Mouse (Mus musculus): ENCODE measurements around the gene Tas2r115. TPM values are rescaled to one million over a fixed set of nuclear protein-coding genes. Genes with fewer than 3 reads are reported as not detected.
"Not testable (repeated sequence)": the region's sequence is repeated elsewhere in the genome, so short reads cannot be mapped to it uniquely, and the experiment has no call there.

Tas2r115 gene
- polyA plus RNA-seq (2012; rRNA removed): not detected in 2 replicates

DNA sequence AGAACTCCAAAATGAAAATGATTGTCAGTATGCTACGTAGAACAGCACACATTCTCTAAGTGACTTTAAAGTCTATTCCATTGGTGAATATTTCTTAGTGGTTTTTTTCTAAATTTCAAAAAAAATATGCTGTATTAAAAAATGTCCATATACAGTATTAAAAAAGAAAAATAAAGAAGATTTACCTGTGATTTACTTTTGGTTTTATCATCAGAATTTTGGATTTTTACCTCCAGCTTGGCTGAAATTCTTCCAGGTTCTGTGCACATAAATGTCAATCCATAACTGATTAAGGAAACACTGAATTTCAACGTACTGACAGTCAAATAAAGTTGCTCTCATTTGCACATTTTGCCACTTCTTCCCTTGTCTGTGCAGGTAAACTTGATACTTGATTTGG is at the start of gene Tas2r115:
Gene Tas2r115, minus strand, starts transcription at position 101 of the 400 bp plus-strand sequence.
- H3K4me1 ChIP-seq (ENCODE audit: control insufficient read depth, insufficient read depth, insufficient read length, low read length): no peaks in the 10 kb centered on the region
- WGBS: 67% methylated on average over 2 of the region's 2 CpGs
- TF ChIP-seq POLR2A (IDR thresholded peaks at IDR 0.05; ENCODE audit: low read depth, low read length) (no peak), CTCF (IDR thresholded peaks at IDR 0.05; ENCODE audit: extremely low read depth, insufficient read length, insufficient replicate concordance, low read depth, low read length) (no peak)
- H3K4me3 ChIP-seq (ENCODE audit: low read depth, low read length): no peak within 1 kb of the TSS
- H3K27me3 ChIP-seq (ENCODE audit: control insufficient read depth, insufficient read depth, low read length): no peaks in the 10 kb centered on the region
- no peaks in the 10 kb centered on the region for H3K36me3 ChIP-seq (ENCODE audit: control insufficient read depth, insufficient read depth, low read length)
- H3K27ac ChIP-seq (ENCODE audit: insufficient read depth, low read depth, low read length): no peak within 1 kb of the TSS

GRCm38 (mm10) chr6:132778062-132778461 is 40.2 kb upstream of the Tas2r115 start, which contains the start of gene Tas2r136:
Gene Tas2r136 (minus strand): TSS chr6:132778162.
- Histone ChIP-seq H3K4me1 (ENCODE audit: control insufficient read depth, insufficient read depth, insufficient read length, low read length) (no peaks in the 10 kb centered on the region), H3K36me3 (ENCODE audit: control insufficient read depth, insufficient read depth, low read length) (no peaks in the 10 kb centered on the region), H3K27ac (ENCODE audit: insufficient read depth, low read depth, low read length) (no peak within 1 kb of the TSS), H3K4me3 (ENCODE audit: low read depth, low read length) (no peak within 1 kb of the TSS), H3K27me3 (ENCODE audit: control insufficient read depth, insufficient read depth, low read length) (no peaks in the 10 kb centered on the region)
- TF ChIP-seq POLR2A (IDR thresholded peaks at IDR 0.05; ENCODE audit: low read depth, low read length) (no peak), CTCF (IDR thresholded peaks at IDR 0.05; ENCODE audit: extremely low read depth, insufficient read length, insufficient replicate concordance, low read depth, low read length) (no peak)

GRCm38 (mm10) chr6:132761831-132762230 is 24.0 kb upstream of the Tas2r115 start, which contains the start of gene Tas2r102:
Gene Tas2r102 (plus strand): TSS chr6:132762131.
- H3K36me3 ChIP-seq (ENCODE audit: control insufficient read depth, insufficient read depth, low read length): no peaks in the 10 kb centered on the region
- no peak within 1 kb of the TSS for H3K4me3 ChIP-seq (ENCODE audit: low read depth, low read length)
- no peaks in the 10 kb centered on the region for H3K27me3 ChIP-seq (ENCODE audit: control insufficient read depth, insufficient read depth, low read length)
- no peak for TF ChIP-seq CTCF (IDR thresholded peaks at IDR 0.05; ENCODE audit: extremely low read depth, insufficient read length, insufficient replicate concordance, low read depth, low read length)
- no peak for TF ChIP-seq POLR2A (IDR thresholded peaks at IDR 0.05; ENCODE audit: low read depth, low read length)
- 97% methylated on average over 2 of the region's 2 CpGs for WGBS
- no peaks in the 10 kb centered on the region for H3K4me1 ChIP-seq (ENCODE audit: control insufficient read depth, insufficient read depth, insufficient read length, low read length)
- H3K27ac ChIP-seq (ENCODE audit: insufficient read depth, low read depth, low read length): no peak within 1 kb of the TSS

- H3K36me3 ChIP-seq (ENCODE audit: control insufficient read depth, insufficient read depth, low read length): no peaks in the 10 kb centered on the region
- WGBS: 78% methylated on average over 1 of the region's 1 CpGs
These were observed 16.6 kb upstream of the Tas2r115 start, which contains the start of gene Tas2r124 for GRCm38 (mm10) chr6:132754430-132754829. Gene Tas2r124 (plus strand): TSS chr6:132754730.

GRCm38 (mm10) chr6:132750206-132750605 is 12.4 kb upstream of the Tas2r115 start:
- no peaks in the 10 kb centered on the region for H3K4me1 ChIP-seq (ENCODE audit: control insufficient read depth, insufficient read depth, insufficient read length, low read length)
- no peak overlapping the region for H3K27ac ChIP-seq (ENCODE audit: insufficient read depth, low read depth, low read length)
- WGBS: 81% methylated on average over 2 of the region's 2 CpGs
- H3K4me3 ChIP-seq (ENCODE audit: low read depth, low read length): no peak overlapping the region
- TF ChIP-seq CTCF (IDR thresholded peaks at IDR 0.05; ENCODE audit: extremely low read depth, insufficient read length, insufficient replicate concordance, low read depth, low read length): no peak
- no peak for TF ChIP-seq POLR2A (IDR thresholded peaks at IDR 0.05; ENCODE audit: low read depth, low read length)
- H3K36me3 ChIP-seq (ENCODE audit: control insufficient read depth, insufficient read depth, low read length): no peaks in the 10 kb centered on the region
- H3K27me3 ChIP-seq (ENCODE audit: control insufficient read depth, insufficient read depth, low read length): no peaks in the 10 kb centered on the region

More at GRCm38 (mm10) chr6:132754430-132754829, 16.6 kb upstream of the Tas2r115 start, which contains the start of gene Tas2r124:
- Histone ChIP-seq H3K4me1 (ENCODE audit: control insufficient read depth, insufficient read depth, insufficient read length, low read length) (no peaks in the 10 kb centered on the region), H3K4me3 (ENCODE audit: low read depth, low read length) (no peak within 1 kb of the TSS), H3K27me3 (ENCODE audit: control insufficient read depth, insufficient read depth, low read length) (no peaks in the 10 kb centered on the region), H3K27ac (ENCODE audit: insufficient read depth, low read depth, low read length) (no peak within 1 kb of the TSS)
- TF ChIP-seq CTCF (IDR thresholded peaks at IDR 0.05; ENCODE audit: extremely low read depth, insufficient read length, insufficient replicate concordance, low read depth, low read length): no peak
- no peak for TF ChIP-seq POLR2A (IDR thresholded peaks at IDR 0.05; ENCODE audit: low read depth, low read length)

GRCm38 (mm10) chr6:132711828-132712227 is 26.0 kb downstream of the Tas2r115 start, which contains the start of gene Tas2r122:
Gene Tas2r122 (minus strand): TSS chr6:132711928.
- Histone ChIP-seq H3K27me3 (ENCODE audit: control insufficient read depth, insufficient read depth, low read length) (no peaks in the 10 kb centered on the region), H3K4me3 (ENCODE audit: low read depth, low read length) (no peak within 1 kb of the TSS), H3K27ac (ENCODE audit: insufficient read depth, low read depth, low read length) (no peak within 1 kb of the TSS), H3K36me3 (ENCODE audit: control insufficient read depth, insufficient read depth, low read length) (no peaks in the 10 kb centered on the region), H3K4me1 (ENCODE audit: control insufficient read depth, insufficient read depth, insufficient read length, low read length) (no peaks in the 10 kb centered on the region)
- TF ChIP-seq POLR2A (IDR thresholded peaks at IDR 0.05; ENCODE audit: low read depth, low read length) (no peak), CTCF (IDR thresholded peaks at IDR 0.05; ENCODE audit: extremely low read depth, insufficient read length, insufficient replicate concordance, low read depth, low read length) (no peak)
- whole genome bisulfite sequencing: 80% methylated on average over 3 of the region's 3 CpGs

GRCm38 (mm10) chr6:132700907-132701306 is 36.9 kb downstream of the Tas2r115 start, which contains the start of gene Tas2r121:
Gene Tas2r121 (minus strand): TSS chr6:132701007.
- no peak within 1 kb of the TSS for H3K27ac ChIP-seq (ENCODE audit: insufficient read depth, low read depth, low read length)
- no peaks in the 10 kb centered on the region for H3K36me3 ChIP-seq (ENCODE audit: control insufficient read depth, insufficient read depth, low read length)
- no peaks in the 10 kb centered on the region for H3K27me3 ChIP-seq (ENCODE audit: control insufficient read depth, insufficient read depth, low read length)
- no peak for TF ChIP-seq CTCF (IDR thresholded peaks at IDR 0.05; ENCODE audit: extremely low read depth, insufficient read length, insufficient replicate concordance, low read depth, low read length)
- no peak for TF ChIP-seq POLR2A (IDR thresholded peaks at IDR 0.05; ENCODE audit: low read depth, low read length)
- WGBS: 76% methylated on average over 1 of the region's 1 CpGs
- no peak within 1 kb of the TSS for H3K4me3 ChIP-seq (ENCODE audit: low read depth, low read length)
- H3K4me1 ChIP-seq (ENCODE audit: control insufficient read depth, insufficient read depth, insufficient read length, low read length): no peaks in the 10 kb centered on the region

DNA sequence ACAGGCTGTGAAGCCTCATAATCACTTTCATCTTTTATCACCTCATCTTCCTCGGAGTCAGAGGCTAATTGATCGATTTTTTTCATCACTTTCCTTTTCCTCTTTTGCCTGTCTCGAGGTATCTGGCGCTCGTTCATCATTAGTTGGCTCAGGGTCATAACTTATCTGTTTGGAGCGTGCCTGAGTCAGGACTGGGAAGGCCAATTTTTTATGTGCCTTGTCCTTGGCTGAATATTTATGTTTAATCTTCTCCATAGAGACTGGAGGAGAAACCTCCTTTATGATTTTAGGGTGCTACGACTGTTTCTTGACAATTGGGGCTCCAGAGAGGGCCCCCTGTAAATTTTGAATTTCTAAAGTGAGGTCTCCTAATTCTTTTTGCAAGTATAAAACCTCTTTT is 46.2 kb downstream of the Tas2r115 start:
- H3K36me3 ChIP-seq (ENCODE audit: control insufficient read depth, insufficient read depth, low read length); H3K27me3 ChIP-seq (ENCODE audit: control insufficient read depth, insufficient read depth, low read length); H3K27ac ChIP-seq (ENCODE audit: insufficient read depth, low read depth, low read length); H3K4me3 ChIP-seq (ENCODE audit: low read depth, low read length); H3K4me1 ChIP-seq (ENCODE audit: control insufficient read depth, insufficient read depth, insufficient read length, low read length): not testable (repeated sequence)
- 74% methylated on average over 7 of the region's 7 CpGs for WGBS

Measured in small intestine, adult 2 months (tissue).